Mouse (Mus musculus) olfactory bulb, adult 2 months (tissue): ENCODE measurements around the gene Vav1.

ENCODE experiments used
- CTCF ChIP-seq: fragments of 200-500 bp; IDR thresholded peaks from 2 replicates; pipeline ENCODE4 v1.5.1; 2012; ENCODE audit warnings: low read depth, mild to moderate bottlenecking, low read length, moderate library complexity; ENCODE audit not compliant: insufficient read depth
- POLR2A ChIP-seq: fragments of 200-500 bp; IDR thresholded peaks from 2 replicates; pipeline ENCODE4 v1.6.1; 2012; ENCODE audit warnings: mild to moderate bottlenecking, low read depth, low read length, moderate library complexity; ENCODE audit not compliant: insufficient read depth

DNA sequence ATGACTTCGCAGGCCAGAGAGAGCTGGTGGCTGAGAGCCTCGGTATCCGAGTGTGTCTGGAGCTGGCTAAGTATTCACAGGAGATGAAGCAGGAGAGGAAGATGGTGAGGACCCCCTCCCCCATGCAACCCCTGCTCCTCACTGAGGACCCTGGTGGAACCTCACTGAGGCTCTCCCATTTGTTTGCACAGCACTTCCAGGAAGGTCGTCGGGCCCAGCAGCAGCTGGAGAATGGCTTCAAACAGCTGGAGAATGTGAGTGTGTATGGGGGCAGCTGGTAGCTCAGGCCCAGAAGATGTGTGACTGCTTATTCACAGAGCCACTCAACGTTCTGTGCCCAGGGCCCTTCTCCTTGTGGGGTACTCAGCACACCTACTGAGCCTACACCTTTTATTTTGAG is 25.6 kb upstream of the Vav1 start:
- no peak for TF ChIP-seq POLR2A
- TF ChIP-seq CTCF: no peak
